Mouse (Mus musculus) regulatory T cell (primary cell): Measurements from ENCODE around the gene Pcgf5.
"Not testable (repeated sequence)": the region's sequence is repeated elsewhere in the genome, so short reads cannot be mapped to it uniquely, and the experiment has no call there.

Experiments
- in situ Hi-C: fragments of 300-600 bp; cut with MboI, MseI; formaldehyde crosslinking; loops from one replicate; pipeline ENCODE4 v1.15.1; 2025; ENCODE audit warnings: high pct_unique_total_duplicates

Pcgf5 gene

DNA sequence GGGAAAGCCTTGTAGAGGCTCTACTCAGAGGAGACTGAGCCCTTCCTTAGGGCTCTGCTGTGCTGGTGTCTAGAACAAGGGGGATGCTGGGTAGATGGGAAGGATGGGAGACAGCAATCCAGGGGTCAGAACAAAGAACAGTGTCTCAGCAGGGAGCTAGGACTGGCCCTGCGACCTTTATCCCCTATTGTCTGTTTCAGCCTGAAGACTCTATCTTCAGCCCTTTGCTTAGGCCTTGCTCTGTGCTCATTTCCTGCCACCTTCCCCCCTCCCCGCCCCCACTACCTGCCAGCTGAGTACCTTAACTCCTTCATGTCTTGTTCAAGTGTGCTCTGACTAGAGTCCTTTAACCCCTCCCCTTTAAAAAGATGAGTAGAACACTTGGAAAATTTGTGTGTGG lies 36.3 kb downstream of the Pcgf5 start:
- in situ Hi-C loops = no loop called here

DNA sequence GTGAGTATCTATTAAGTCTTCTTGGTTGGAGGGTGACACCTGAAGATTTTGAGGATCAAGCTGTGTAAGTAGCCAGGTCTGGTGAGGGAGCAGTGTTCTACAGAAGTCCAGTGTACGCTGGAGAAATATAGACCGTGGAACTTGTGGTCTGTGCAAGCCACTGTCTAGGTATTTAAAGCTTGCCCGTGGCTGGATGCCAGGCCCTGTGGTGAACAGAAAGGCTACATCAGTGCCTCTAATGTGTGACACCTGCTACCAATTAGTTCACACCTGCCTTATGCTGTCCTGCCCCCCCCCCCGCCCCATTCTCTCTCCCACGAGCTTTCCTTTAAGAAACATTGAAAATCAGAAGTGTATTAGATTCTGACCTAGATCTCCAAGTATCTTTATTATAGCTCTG lies 40.4 kb downstream of the Pcgf5 start:
- in situ Hi-C loops = no loop called here

DNA sequence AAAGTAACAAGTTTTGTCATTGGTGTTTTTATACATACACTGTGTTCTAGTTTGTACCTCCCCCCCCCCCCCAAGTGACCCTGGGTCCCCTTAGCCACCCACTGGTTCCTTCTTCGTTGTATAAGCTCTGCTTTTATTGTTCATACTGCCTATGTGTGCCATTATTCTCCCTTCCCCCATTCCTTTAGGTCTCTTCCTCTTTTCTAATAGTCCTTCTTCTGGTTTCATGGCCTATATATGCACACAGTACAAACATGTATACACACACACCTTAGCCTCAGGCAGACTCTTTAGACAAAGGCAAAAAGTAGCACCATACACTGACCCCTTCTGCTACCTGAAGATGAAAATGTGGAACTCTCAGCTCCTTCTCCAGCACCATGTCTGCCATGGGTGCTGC lies 42.6 kb downstream of the Pcgf5 start:
- in situ Hi-C loops = no loop called here

DNA sequence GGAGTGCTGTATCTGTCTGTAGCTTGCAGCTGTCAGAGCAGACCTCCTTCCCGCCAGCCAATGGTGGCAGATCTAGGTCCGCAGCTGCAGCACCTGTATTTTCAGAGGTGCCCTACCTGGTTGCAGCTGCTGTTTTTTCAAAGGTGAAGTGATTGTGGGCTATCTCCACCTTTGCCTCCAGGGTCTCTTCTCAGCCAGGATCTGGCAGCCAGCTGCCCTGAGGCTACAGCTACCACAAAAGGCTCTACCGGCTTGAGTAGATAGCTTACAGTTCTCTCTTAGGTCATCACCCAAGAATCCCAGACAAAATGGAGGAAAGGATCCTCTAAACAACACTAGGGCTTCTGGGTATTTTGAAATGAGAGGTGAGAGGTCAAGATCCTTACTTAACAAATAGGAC lies 50.4 kb downstream of the Pcgf5 start:
- in situ Hi-C loops = no loop called here

DNA sequence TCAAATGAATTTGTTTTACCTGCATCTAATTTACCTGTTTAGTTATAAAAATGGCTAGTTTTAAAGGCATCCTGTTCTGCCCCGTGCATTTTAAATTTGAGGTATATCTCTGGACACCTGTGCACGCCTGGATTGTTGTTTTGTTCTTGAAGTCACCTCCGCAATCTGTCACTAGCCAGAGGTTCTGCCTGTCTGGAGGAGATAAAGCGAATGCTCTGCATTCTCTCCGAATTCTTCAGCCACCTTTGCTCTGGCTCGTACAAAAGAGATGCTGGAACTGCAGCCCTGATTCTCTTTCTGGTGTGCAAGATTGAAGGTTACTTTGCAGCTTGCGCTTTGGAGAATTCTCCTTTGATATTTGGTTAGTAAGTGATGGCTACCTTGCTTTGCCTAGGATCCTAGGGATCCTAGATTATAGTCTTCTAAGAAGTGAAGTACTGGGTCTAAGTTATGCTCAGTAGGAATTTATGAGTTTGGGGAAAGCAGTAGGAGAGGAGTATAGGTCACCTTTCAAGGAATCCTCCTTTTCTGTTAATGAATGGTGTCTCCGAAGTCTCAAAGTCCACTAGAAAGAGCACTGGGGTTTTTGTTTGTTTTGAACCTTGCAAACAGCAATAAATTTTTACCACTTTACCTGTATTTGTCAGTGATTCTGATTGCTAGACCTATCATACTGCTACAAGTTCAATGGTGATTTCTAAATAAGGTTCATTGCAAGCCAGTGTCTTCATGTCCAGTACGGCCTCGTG lies 60.4 kb downstream of the Pcgf5 start:
- in situ Hi-C loops = loop anchor here (5.0 kb wide), 1 partner anchor 56 kb away; no protein-coding TSS in a partner anchor

DNA sequence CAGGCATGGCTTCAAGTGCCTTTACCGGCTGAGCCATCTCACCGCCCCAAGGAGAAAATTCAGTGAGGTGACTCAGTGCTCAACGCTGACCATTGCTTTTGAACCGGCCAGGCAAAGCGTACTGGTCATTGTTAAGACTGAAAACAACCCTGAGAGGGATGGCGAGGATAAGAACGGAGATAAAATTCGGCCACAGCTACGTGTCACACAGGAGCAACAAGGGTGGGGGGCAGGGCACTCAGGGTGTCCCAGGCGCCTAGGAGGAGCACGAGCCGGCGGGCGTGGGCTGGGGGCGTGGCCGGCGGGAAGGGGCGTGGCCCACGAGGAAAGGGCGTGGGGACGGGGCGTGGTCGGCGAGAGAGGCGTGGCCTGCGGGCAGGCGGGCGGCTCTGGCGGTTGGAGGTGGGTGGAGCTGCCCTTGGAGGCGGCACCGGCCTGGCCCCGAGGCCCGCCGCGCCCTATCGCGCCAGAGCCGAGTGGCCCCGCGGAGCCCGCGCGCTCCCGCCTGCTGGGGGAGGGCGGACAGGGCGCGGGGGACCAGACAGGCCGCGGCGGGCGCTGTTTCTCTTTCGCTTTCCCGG lies 61.3 kb downstream of the Pcgf5 start:
- in situ Hi-C loops = loop anchor here (5.0 kb wide), 1 partner anchor 57 kb away; no protein-coding TSS in a partner anchor

DNA sequence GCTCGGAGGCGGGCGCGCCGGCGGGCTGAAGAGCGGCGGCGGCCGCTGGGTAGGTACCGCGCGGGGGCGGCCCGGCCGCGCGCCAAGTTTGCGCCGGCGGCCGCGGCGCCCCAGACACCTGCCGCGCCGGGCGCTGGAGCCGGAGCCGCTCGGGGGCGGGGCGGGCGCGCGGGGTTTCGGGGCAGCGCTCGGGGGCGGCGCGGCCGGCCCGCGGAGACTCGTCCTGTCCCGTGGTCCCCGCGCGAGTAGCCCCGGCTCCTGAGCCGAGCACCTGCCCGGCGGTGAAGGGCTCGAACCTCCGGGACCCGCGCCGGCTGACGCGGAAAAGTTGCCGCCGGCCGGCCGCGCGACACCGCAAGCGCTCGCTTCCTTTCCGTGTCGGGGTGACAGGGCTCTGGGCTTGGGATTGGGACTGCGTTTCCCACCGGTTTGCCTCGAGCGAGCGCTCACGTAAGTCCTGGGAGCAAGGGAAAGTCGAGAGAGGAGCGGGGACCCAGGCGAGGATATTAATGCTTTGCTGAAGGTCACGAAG lies 61.8 kb downstream of the Pcgf5 start:
- in situ Hi-C loops = loop anchor here (5.0 kb wide), 1 partner anchor 58 kb away; no protein-coding TSS in a partner anchor

DNA sequence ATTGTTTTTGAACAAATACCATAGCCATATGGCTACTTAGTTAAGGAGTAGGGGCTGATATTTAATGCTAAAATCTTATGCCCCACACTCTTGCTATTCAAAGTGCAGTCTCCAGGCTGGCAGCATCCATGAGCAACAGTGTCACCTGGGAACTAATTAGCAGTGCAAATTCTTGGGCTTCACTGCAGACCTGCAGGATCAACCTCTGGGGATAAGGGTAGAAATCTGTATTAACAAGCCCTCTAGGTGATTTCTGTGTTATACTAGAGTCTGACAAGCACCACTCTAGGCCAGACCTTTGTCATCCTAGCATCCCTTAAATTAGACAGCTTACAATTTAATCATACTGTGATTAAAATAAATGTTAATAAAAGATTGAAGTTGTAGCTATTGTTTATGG lies 71.8 kb downstream of the Pcgf5 start:
- in situ Hi-C loops = no loop called here

DNA sequence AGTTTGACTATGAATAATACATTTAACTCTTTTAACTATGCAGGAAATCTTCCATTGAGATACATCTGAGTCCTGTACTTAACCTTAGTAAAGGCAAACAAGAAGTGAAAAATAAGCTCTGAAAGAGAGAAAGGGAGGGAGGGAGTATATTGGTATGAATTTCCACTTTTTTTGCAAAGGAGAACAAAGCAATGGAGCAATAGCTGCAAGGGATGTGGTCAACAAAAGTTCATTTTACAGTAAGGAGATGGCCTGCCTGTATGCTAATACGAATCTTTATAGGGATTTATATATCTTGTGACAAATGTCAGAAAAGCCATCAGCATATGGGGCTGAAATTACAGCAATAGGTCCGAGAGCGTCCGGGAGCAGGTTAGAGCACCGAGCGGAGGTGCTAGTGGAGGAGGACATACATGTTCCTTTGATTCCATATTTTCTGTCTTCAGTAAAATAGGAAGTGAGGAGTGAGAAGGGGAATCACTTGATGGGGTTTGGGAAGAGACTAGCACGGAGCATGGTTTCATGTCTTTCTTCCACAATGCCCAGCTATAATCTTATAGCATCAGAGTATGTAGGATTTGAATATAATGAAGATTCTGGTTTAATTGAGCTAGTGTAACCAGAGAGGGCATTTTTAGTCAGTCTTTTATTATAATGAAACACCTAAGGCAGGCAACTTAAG lies 79.2 kb downstream of the Pcgf5 start:
- in situ Hi-C loops = loop anchor here (25.0 kb wide), 1 partner anchor 1490 kb away; no protein-coding TSS in a partner anchor

DNA sequence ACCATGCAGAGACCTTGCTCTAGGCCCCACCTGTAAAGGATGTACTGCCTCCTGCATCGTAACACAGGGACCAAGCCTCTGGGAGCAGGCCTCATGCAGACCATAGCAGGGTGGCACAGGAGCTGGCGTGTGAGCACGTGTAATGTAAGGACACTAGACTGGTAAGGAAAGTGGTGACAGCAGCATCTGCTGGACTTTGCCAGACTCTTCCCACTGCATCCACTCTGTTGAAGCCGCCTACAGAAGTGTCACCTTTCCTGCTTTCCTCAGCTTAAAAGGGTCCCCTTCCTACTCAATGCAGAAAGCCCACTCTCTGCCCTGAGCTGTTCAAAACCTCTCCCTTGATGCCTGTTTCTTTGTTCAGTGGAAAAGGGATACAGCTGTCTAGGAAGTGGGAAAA lies 80.0 kb downstream of the Pcgf5 start:
- in situ Hi-C loops = loop anchor here (25.0 kb wide), 1 partner anchor 1491 kb away; no protein-coding TSS in a partner anchor

DNA sequence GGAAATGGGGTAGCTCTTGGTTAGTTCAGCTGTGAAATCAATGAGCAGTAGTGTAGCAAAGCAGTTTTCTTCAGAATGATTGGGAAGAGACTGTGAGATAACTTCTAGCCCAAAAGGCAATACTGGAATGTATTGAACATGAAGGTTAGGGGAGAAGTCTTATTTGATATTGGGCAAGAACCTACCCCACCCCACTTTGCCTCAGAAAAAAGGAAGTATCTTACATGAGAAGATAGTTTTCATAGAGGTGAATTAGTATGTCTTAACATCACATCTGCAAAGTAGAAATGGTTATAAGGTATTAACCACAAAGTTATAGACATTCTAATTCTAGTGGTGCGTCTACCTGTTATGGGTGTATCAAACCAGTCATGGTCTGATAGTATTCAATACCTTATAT lies 81.2 kb downstream of the Pcgf5 start:
- in situ Hi-C loops = loop anchor here (25.0 kb wide), 1 partner anchor 1492 kb away; no protein-coding TSS in a partner anchor

DNA sequence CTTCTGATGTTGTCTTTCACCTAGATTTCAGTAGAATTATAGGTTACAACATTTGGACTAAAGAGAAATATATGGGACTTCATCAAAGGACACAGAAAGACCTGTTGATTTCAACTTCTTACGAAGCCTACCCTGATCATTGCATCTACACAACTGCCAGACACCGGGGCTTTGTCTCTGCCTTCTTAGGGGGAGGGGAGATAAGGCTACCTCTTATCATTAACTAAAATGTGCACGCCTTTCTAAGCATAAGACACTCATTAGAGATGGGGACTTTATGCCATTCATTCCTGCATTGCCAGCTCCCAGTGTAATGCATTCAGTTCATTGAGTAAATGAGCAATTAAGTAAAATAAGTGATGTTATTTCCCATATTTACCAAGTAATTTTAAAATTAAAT lies 85.1 kb downstream of the Pcgf5 start:
- in situ Hi-C loops = loop anchor here (10.0 to 25.0 kb wide), 2 partner anchors 318 to 1496 kb away; no protein-coding TSS in a partner anchor

DNA sequence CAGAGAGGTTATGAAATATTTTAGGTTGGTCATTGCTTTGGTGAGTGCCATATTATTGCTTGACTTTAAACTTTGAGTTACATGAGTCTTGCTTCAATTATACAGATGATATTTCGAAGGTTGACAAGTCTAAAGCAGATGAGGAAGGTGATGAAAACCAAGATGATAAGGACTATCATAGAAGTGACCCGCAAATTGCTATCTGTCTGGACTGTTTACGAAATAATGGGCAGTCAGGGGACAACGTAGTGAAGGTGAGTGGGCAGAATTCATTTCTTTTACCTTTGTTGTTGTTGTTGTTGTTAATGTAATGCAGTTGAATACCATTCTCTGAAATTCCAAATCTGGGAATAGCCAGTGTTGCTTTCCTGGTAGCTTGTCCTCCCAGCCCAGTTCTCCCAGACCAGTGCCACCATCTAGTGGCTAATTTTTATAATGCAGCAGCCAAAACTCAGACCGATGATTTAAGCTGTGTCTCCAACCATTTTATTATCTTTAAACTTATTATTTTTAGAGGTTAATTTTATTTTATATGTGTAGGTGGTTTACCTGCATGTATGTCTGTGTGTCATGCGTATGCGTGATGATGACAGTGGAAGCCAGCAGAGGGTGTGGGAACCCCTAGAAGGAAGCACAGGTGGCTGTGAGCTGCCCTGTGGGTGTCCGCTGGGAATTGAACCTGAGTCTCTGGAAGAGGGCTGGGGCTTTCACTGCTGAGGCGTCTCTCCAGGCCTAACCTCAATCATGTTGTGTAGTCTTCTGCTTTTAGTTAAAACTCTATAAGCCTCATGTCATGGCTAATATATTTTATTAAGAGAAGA lies 92.0 kb downstream of the Pcgf5 start:
- in situ Hi-C loops = loop anchor here (10.0 to 25.0 kb wide), 2 partner anchors 325 to 1503 kb away; no protein-coding TSS in a partner anchor

DNA sequence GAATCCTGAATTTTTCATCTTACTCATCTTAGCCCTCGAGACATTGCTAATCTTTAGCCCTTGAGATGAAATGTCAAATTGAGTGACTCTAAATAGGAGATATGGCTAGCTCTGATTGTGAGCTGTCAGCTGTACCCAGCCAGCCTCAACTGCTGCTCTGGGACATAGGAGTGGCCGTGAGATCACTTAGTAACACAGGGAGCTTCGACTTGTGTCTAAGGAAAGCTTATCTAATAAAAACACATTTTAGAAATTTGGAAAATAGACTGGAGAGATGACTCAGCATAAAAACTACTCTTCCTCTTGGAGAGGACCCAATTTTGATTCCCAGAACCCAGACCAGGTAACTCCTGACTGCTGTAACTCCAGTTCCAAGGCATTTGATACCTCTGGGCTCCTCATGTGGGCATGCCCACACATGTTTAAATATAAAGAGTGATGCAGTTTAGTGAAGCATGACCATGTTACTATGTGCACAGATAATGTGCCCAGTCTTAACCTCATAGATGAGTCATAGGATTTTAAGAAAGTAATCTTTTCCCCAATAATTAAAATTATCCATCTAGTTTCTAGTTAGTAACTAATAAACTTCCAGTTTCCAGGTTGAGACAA lies 103.0 kb downstream of the Pcgf5 start:
- in situ Hi-C loops = no loop called here

DNA sequence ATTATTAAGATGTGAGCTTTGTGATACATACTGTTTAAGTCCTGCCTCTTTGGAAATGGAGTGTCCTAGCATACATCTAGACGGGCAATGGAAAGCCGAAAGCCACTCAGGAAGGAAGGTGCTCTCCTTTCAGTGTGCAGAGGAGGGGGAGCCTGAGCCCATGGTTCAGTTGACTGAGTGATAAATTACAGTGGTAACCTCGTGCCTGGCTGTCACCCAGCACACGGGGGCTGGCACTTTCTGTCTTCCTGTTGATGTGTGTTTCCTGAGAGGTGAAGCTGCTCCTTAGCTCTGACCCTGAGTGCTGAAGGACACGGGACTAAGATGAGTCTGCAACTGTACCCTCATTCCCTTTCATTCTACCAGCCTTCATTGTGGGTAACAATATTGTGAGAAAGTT lies 103.6 kb downstream of the Pcgf5 start:
- in situ Hi-C loops = no loop called here

DNA sequence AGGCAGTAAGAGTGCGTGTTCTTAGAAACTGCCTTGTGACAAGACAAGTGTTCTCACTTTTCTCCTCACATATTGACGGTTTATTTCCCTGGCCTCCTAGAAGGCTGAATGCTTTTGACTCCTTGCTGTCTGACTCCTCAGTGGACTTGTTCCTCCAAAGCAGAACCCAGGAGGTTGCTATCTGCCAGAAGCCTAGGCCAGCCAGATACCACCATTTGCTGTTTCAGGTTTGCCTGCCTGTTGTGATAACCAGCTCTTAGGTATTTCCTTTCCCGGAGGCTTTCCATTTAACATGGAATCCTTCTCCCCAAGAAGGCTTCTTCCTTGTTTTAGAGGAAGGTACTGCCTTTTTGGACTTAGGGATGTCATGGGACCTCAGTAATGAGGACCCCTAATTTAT lies 104.1 kb downstream of the Pcgf5 start:
- in situ Hi-C loops = not testable (repeated sequence)

DNA sequence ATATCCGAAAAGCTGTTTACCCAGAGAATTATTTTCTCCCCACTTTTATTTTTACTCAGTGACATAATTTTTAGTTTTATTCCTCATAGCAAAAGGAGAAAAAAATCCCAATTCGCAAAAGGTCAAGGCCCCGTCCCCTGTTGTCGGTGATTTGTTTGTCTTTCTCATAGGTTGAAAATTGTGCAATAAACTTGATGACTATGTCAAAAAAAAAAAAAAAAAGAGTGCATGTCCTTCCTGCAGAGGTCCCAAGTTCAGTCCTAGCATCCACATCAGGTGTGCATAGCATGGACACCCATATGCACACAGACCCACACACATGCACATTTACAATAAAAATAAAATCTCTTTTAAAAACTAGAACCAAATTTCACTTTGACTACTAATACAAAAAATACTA lies 105.3 kb downstream of the Pcgf5 start:
- in situ Hi-C loops = no loop called here

DNA sequence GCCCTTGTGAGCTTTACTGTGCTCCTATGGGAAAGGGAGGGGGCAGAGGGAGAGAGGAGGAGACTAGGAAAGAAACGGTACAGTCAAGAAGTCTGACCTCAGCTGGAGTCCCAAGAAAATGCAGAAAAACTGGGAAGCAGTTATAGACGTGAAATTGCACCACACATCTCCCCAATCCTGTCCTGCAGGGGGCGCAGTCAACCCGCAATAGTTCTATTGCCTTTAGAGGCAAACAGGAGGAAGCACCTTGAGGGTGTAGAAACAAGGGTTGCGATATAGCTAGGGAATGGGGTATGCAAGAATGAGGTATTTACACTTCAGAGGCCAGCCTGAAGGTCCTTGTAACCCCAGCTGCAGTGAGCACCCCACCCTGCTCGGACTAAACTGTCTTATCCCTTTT lies 122.0 kb downstream of the Pcgf5 start:
- in situ Hi-C loops = loop anchor here (10.0 kb wide), 2 partner anchors 95 to 455 kb away; partner anchors contain the start of gene Btaf1

DNA sequence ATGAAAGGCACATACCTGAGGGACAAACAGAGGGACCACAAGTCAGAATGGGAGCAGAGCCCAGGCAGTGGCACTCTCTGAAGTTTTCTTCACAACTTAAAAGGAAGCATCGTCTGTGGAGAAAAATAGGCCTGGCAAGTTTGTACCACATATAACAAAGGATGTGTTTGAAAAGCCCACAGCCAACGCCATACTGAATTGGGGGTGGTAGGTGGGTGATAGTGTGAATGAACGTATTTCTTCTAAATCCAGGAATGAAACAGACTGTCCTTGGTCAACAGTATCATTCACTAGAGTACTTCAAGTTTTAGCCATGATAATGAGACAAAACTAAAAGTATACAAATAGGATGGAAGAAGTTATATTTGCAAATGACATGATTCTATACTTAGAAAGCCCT lies 123.2 kb downstream of the Pcgf5 start:
- in situ Hi-C loops = loop anchor here (10.0 kb wide), 2 partner anchors 93 to 453 kb away; partner anchors contain the start of gene Btaf1

DNA sequence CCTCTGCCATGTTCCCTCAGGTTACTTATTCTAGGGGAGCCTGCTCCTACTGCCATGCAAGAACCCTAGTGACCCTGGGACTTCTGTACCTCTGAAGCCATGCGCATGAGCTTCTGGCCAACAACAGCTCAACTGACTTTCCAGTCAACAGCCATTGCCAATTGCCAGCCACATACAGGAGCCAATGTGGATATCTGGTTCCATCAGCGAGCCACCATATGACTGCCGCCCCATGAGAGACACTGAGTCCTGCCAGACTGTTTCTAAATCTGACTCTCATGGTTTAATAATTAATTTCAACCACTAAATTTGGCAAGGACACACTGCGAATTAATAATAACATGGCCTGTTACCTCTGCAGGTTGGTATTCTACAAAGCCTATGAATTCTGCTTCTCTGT lies 128.5 kb downstream of the Pcgf5 start:
- in situ Hi-C loops = loop anchor here (10.0 kb wide), 2 partner anchors 88 to 448 kb away; partner anchors contain the start of gene Btaf1
